Mouse (Mus musculus) v-Abl transformed pro-B cells (cell line): ENCODE data around the gene Robo2.

Experiments
- in situ Hi-C, 2 experiments: fragments of 400-800 bp; cut with MboI; formaldehyde crosslinking; loops; one replicate each; pipeline ENCODE4 v1.15.1; 2025; ENCODE audit not compliant: unreplicated experiment in 2 of 2

Robo2 gene

GRCm38 (mm10) chr16:73958524-73958846 lies 453.1 kb downstream of the Robo2 start:
- in situ Hi-C loops, result no loop called here

DNA sequence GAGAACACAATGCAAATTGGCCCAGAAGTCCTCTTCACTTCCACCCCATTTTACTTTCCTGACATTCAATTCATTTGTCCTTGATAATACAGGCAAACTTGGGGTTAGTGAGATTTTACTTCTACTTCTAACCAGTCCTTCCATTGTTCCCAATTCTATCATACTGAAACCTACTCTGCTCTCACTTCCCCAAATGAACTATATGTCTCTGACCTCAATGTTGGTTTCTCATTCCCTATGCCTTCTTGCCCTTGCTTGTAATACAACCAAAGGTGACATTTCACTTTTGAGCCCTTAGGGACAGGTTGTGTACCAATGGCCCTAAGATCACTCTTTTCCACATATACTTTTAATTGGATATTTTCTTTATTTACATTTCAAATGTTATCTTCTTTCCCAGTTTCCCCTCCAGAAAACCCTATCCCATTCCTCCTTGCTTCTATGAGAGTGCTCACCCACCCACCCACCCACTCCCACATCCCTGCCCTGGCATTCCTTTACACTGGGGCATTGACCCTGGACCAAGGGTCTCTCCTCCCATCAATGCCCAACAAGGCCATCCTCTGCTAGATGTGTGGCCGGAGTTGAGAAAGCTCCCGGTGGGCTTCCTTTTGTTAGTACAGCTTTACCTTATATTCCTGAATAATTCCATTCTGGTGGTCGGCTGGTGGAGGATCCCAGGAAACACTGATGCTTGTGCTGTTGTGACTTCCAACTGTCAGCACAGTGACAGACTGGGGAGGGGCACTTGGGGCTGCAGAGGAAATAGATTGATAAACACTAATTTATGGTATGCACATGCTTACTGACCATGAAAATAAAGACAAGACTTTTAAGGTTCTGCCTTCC lies 453.7 kb downstream of the Robo2 start:
- in situ Hi-C loops, result no loop called here

DNA sequence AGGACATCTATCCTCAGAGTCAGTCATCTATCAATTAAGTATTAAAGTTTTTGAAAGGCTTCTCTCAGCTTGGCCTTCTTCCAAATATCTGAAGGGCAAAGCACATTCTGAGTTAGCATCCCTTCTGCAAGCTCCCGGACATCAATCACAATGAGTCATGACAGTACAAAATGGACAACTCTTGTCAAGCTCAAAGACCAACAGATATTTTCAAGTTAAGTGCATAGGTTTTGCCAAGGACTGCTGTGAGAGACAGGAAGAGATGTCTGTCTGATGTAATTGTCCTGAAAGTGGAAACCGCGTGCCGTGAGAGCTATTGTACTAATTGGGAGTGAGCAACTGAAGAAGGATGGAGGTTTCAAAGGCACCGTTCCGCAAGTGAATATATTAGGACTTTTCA lies 465.5 kb downstream of the Robo2 start:
- in situ Hi-C loops, result no loop called here

GRCm38 (mm10) chr16:73940211-73940541 lies 471.4 kb downstream of the Robo2 start:
- in situ Hi-C loops, result no loop called here

GRCm38 (mm10) chr16:73939423-73940210 lies 472.0 kb downstream of the Robo2 start:
- in situ Hi-C loops, result no loop called here

- in situ Hi-C loops, result no loop called here
Observed at GRCm38 (mm10) chr16:73930323-73930722, 481.3 kb downstream of the Robo2 start.

- in situ Hi-C loops, result no loop called here
Observed at GRCm38 (mm10) chr16:73927481-73927880, 484.1 kb downstream of the Robo2 start.

GRCm38 (mm10) chr16:73915425-73915824 lies 496.2 kb downstream of the Robo2 start:
- in situ Hi-C loops, result no loop called here

DNA sequence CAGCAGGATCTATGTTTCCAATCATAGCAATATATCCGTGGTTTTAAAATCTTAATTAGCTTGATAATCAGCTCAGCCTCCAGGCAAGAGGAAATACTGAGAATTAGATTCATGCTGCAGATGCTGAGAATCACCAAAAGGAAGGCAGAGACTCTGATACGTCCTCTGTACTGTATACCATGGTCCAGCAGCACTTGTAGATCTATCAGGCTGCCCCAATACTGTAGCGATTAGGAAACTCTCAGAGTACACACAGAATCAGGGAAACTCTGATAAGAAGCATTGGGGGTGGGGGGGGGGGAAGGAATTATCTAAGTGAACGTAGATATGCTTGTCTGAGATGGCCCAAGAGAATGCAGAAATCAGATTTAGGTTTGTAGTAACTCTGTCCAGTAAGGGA lies 496.7 kb downstream of the Robo2 start:
- in situ Hi-C loops, result no loop called here

- in situ Hi-C loops, result no loop called here
Observed at GRCm38 (mm10) chr16:73908504-73908903, 503.1 kb downstream of the Robo2 start.

DNA sequence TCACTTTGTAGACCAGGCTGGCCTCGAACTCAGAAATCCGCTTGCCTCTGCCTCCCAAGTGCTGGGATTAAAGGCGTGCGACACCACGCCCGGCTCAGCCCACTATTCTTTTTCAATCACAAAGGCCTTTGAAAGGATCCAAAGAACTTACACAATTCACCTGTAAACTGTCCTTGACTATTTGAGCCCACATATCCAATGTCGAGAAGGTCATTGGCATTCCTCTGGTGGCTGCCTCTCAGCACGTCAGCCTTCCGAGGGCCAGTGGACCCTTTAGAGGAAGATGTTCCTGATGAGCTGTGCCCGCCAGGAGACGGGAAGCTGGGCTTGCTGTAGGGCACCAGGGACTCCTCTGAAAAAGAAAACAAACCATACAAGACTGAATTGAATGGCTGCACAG lies 514.8 kb downstream of the Robo2 start:
- in situ Hi-C loops, result no loop called here

DNA sequence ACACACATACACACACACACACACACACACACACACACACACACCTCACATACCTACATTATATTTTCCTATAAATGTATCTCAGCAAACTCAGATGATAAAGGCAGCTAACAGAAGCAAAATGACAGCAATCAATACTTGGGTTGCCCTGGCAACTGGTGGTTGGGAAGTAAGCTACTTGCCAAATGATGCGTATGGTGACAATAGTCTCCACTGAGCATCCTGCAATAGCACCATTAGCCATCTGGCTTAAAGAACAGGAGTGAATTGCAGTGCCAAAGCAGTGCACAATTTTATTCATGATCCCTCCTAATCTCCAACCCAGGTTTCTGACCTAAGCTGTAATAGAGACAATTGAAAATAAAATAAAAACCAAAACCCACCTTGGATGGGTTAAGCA lies 529.7 kb downstream of the Robo2 start:
- in situ Hi-C loops, result no loop called here

DNA sequence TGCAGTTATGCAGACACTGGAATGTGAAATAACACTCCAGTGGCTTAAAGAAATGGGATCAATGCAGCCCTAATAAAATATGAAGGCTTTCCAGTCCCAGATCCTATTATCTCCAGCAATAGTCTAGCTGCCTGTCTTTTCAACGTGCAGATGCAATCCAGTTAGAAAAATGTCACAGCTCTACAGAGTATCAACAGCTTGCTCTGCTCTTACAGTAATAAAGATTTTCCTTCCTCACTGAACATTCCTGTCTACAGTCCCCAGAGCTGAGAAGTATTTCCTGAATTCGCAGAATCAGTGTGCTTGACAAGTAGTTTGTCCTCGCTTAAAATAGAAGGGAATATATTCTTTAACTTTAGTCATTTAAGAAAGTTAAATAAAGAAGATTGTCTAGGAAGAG lies 533.7 kb downstream of the Robo2 start:
- in situ Hi-C loops, result no loop called here

- in situ Hi-C loops, result no loop called here
Observed at GRCm38 (mm10) chr16:73874991-73875390, 536.6 kb downstream of the Robo2 start.

- in situ Hi-C loops, result no loop called here
Observed at GRCm38 (mm10) chr16:73873828-73874558, 537.6 kb downstream of the Robo2 start.

DNA sequence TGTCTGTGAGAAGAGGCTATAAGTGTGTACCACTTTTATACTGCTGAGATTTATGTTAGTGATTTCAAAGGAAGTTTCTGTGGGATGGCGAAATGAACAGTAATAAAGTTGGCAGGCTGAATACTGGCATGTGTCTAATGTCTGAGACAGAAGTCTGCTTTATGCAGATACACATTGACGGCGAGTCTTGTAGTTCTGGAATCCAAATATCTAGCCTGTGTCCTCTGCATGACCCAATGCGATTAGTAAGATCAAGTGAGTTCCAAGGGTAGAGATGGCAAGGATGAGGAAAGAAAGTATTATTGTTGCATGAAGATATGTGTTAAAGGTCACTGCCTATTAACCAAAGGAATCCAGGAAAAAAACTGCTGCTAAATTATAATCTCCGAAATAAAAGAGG lies 541.3 kb downstream of the Robo2 start:
- in situ Hi-C loops, result no loop called here

GRCm38 (mm10) chr16:73869527-73870212 lies 542.0 kb downstream of the Robo2 start:
- in situ Hi-C loops, result no loop called here

DNA sequence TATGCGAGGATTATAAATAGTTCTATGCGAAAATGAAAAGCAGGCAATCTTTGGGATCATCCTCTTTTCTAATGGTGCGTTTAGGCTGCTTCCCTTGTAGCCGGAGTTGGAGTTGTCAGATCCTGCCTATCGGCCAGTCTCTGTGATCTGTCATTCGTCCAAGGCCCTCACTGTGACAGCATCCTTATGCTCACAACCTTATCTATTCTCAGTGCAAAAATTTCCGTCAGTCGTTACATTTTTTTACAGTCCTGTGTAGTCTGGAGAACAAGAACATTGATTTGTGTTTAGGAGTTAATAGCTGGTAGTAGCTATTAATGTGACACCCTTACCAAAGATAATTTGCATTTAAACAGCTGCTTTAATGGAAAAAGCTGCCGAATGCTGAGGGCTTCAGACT lies 547.0 kb downstream of the Robo2 start:
- in situ Hi-C loops, result no loop called here

DNA sequence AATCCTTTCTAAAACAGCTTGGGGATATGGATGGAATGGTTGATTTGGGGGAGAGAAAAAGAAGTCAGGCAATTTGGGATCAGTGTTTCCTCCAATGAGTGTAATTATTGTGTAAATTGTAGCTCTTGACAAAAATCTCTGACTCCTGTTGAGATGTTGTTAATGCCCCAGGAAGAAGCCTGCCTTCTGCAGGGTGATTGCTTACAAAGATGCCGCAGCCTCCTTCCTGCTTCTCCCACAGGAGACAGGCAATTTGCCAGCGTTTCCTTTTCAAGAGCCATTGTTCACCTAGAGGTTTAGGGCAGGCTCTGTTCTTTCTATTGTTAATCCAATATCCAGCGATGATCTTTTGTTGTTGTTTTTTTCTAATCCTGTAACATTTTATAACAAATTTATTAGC lies 547.9 kb downstream of the Robo2 start:
- in situ Hi-C loops, result no loop called here

- in situ Hi-C loops, result no loop called here
Observed at GRCm38 (mm10) chr16:73858717-73859116, 552.9 kb downstream of the Robo2 start.

- in situ Hi-C loops, result no loop called here
Observed at GRCm38 (mm10) chr16:73855821-73856220, 555.8 kb downstream of the Robo2 start.
